Mouse (Mus musculus) neural tube, embryonic 14.5 days (tissue): ENCODE results near the gene Fnip2. TPM values are rescaled to one million over a fixed set of nuclear protein-coding genes. Genes with fewer than 3 reads are reported as not detected.

ENCODE experiments used
- ATAC-seq: fragments of 200-750 bp; cut with Nextera tagmentation; 2 replicates; pipeline ENCODE4 v1.8.0; 2017; ENCODE audit warnings: low read depth, mild to moderate bottlenecking, moderate TSS enrichment, moderate library complexity
- H3K27ac ChIP-seq: fragments of 300-500 bp; sonication (generic); 2 replicates; pipeline ENCODE4 v1.5.1; 2014; ENCODE audit warnings: low read depth, mild to moderate bottlenecking, control low read depth, low read length, moderate library complexity, mixed read lengths
- H3K27me3 ChIP-seq: fragments of 300-500 bp; sonication (generic); 2 replicates; pipeline ENCODE4 v1.6.1; 2014; ENCODE audit warnings: low read length; ENCODE audit not compliant: control insufficient read depth, insufficient read depth
- H3K36me3 ChIP-seq: fragments of 300-500 bp; sonication (generic); 2 replicates; pipeline ENCODE4 v1.6.1; 2014; ENCODE audit warnings: low read length, mixed read lengths; ENCODE audit not compliant: control insufficient read depth, insufficient read depth
- H3K4me1 ChIP-seq: fragments of 300-500 bp; sonication (generic); 2 replicates; pipeline ENCODE4 v1.6.1; 2014; ENCODE audit warnings: low read length; ENCODE audit not compliant: control insufficient read depth, insufficient read depth
- H3K4me2 ChIP-seq: fragments of 300-500 bp; sonication (generic); 2 replicates; pipeline ENCODE4 v1.6.1; 2014; ENCODE audit warnings: mild to moderate bottlenecking, low read depth, low read length, control low read depth
- H3K4me3 ChIP-seq: fragments of 300-500 bp; sonication (generic); 2 replicates; pipeline ENCODE4 v1.5.1; 2014; ENCODE audit warnings: low read depth, low read length, control low read depth, mixed read lengths
- H3K9ac ChIP-seq: fragments of 300-500 bp; sonication (generic); replicated peaks from 2 replicates; pipeline ENCODE4 v1.6.1; 2014; ENCODE audit warnings: low read depth, mild to moderate bottlenecking, control low read depth, low read length, mixed read lengths
- H3K9me3 ChIP-seq: fragments of 300-500 bp; sonication (generic); 2 replicates; pipeline ENCODE4 v1.6.1; 2016; ENCODE audit warnings: low read length; ENCODE audit not compliant: control insufficient read depth
- WGBS: fragments of 180-500 bp; shearing (Covaris S2); extraction: QIAGEN DNeasy Blood & Tissue Kit; methylation state at CpG from one replicate; pipeline ENCODE4 v1.1.7; 2014; 5-methylcytosine and 5-hydroxymethylcytosine counted together
- polyA plus RNA-seq: library from polyadenylated mRNA; unstranded; fragments of >200 nt; fragmentation: Nextera tagmentation; extraction: Ambion mirVana; gene quantifications from 2 replicates; pipeline ENCODE4 v1.2.1, GENCODE M21; 2014

Fnip2 gene
- polyA plus RNA-seq, 1 experiment from 2014 or later, result 10.8 TPM

GRCm38 (mm10) chr3:79539124-79539523 lies 28.5 kb downstream of the Fnip2 start:
- WGBS, result 95% methylated on average over 3 of the region's 3 CpGs
- no peak for ATAC-seq
- Histone ChIP-seq H3K9me3 (no peaks in the 10 kb centered on the region), H3K4me1 (no peaks in the 10 kb centered on the region), H3K4me2 (no peak overlapping the region), H3K9ac (no peak overlapping the region), H3K27me3 (no peaks in the 10 kb centered on the region), H3K4me3 (no peak overlapping the region), H3K27ac (no peak overlapping the region), H3K36me3 (no peaks in the 10 kb centered on the region)

GRCm38 (mm10) chr3:79538342-79538741 lies 29.3 kb downstream of the Fnip2 start:
- WGBS, result 91% methylated on average over 3 of the region's 3 CpGs
- Histone ChIP-seq H3K9ac (no peak overlapping the region), H3K27me3 (no peaks in the 10 kb centered on the region), H3K9me3 (no peaks in the 10 kb centered on the region), H3K27ac (no peak overlapping the region), H3K4me2 (no peak overlapping the region), H3K36me3 (no peaks in the 10 kb centered on the region), H3K4me3 (no peak overlapping the region), H3K4me1 (no peaks in the 10 kb centered on the region)
- no peak for ATAC-seq

GRCm38 (mm10) chr3:79537626-79538203 lies 29.9 kb downstream of the Fnip2 start:
- Histone ChIP-seq H3K9me3 (no peaks in the 10 kb centered on the region), H3K27me3 (no peaks in the 10 kb centered on the region), H3K4me3 (no peak overlapping the region), H3K4me1 (no peaks in the 10 kb centered on the region), H3K9ac (no peak overlapping the region), H3K36me3 (no peaks in the 10 kb centered on the region), H3K27ac (no peak overlapping the region), H3K4me2 (no peak overlapping the region)
- 88% methylated on average over 3 of the region's 3 CpGs for WGBS
- ATAC-seq, result no peak

- no peak for ATAC-seq
Measured at GRCm38 (mm10) chr3:79537023-79537422, 30.6 kb downstream of the Fnip2 start.

GRCm38 (mm10) chr3:79531581-79532271 lies 35.9 kb downstream of the Fnip2 start:
- Histone ChIP-seq H3K4me3 (no peak overlapping the region), H3K4me1 (no peaks in the 10 kb centered on the region), H3K27me3 (no peaks in the 10 kb centered on the region), H3K9me3 (no peaks in the 10 kb centered on the region), H3K9ac (no peak overlapping the region), H3K36me3 (no peaks in the 10 kb centered on the region), H3K4me2 (no peak overlapping the region), H3K27ac (no peak overlapping the region)
- no peak for ATAC-seq
- WGBS, result 80% methylated on average over 9 of the region's 9 CpGs

More at GRCm38 (mm10) chr3:79537023-79537422, 30.6 kb downstream of the Fnip2 start:
- Histone ChIP-seq H3K4me1 (no peaks in the 10 kb centered on the region), H3K4me2 (no peak overlapping the region), H3K4me3 (no peak overlapping the region), H3K36me3 (no peaks in the 10 kb centered on the region), H3K27ac (no peak overlapping the region), H3K27me3 (no peaks in the 10 kb centered on the region), H3K9me3 (no peaks in the 10 kb centered on the region), H3K9ac (no peak overlapping the region)
- WGBS, result 86% methylated on average over 7 of the region's 7 CpGs

GRCm38 (mm10) chr3:79529499-79530096 lies 38.0 kb downstream of the Fnip2 start:
- 95% methylated on average over 6 of the region's 6 CpGs for WGBS
- no peak for ATAC-seq
- no peak overlapping the region for H3K27ac ChIP-seq
- H3K9ac ChIP-seq, result no peak overlapping the region
- H3K4me2 ChIP-seq, result no peak overlapping the region
- no peaks in the 10 kb centered on the region for H3K36me3 ChIP-seq
- no peak overlapping the region for H3K4me3 ChIP-seq
- H3K27me3 ChIP-seq, result no peaks in the 10 kb centered on the region
- no peaks in the 10 kb centered on the region for H3K4me1 ChIP-seq
- H3K9me3 ChIP-seq, result no peaks in the 10 kb centered on the region

GRCm38 (mm10) chr3:79528451-79528850 lies 39.1 kb downstream of the Fnip2 start:
- H3K4me2 ChIP-seq, result no peak overlapping the region
- H3K27ac ChIP-seq, result no peak overlapping the region
- ATAC-seq, result no peak
- 71% methylated on average over 8 of the region's 8 CpGs for WGBS
- H3K36me3 ChIP-seq, result no peaks in the 10 kb centered on the region
- H3K4me1 ChIP-seq, result no peaks in the 10 kb centered on the region
- H3K9ac ChIP-seq, result no peak overlapping the region
- no peaks in the 10 kb centered on the region for H3K27me3 ChIP-seq
- no peak overlapping the region for H3K4me3 ChIP-seq
- no peaks in the 10 kb centered on the region for H3K9me3 ChIP-seq

- WGBS, result 62% methylated on average over 8 of the region's 8 CpGs
- no peak overlapping the region for H3K4me2 ChIP-seq
- no peaks in the 10 kb centered on the region for H3K4me1 ChIP-seq
- no peak overlapping the region for H3K4me3 ChIP-seq
- H3K27ac ChIP-seq, result no peak overlapping the region
- no peak overlapping the region for H3K9ac ChIP-seq
- H3K27me3 ChIP-seq, result no peaks in the 10 kb centered on the region
- H3K36me3 ChIP-seq, result no peaks in the 10 kb centered on the region
- no peak for ATAC-seq
- H3K9me3 ChIP-seq, result no peaks in the 10 kb centered on the region
Measured at GRCm38 (mm10) chr3:79527921-79528320, 39.7 kb downstream of the Fnip2 start.

GRCm38 (mm10) chr3:79527521-79527920 lies 40.1 kb downstream of the Fnip2 start:
- Histone ChIP-seq H3K4me1 (no peaks in the 10 kb centered on the region), H3K4me2 (no peak overlapping the region), H3K9me3 (no peaks in the 10 kb centered on the region), H3K9ac (no peak overlapping the region), H3K4me3 (no peak overlapping the region), H3K36me3 (no peaks in the 10 kb centered on the region), H3K27ac (no peak overlapping the region), H3K27me3 (no peaks in the 10 kb centered on the region)
- WGBS, result 93% methylated on average over 3 of the region's 3 CpGs
- no peak for ATAC-seq
